Mouse (Mus musculus) kidney, postnatal 10 days (tissue): ENCODE data around the gene Sh3gl3.

Source experiments
- DNase-seq: peaks from one replicate; pipeline ENCODE4 v3.0.0; 2021; ENCODE audit warnings: mixed read lengths

Gene Sh3gl3

GRCm38 (mm10) chr7:82173540-82173939 lies at the start of gene Sh3gl3:
Gene Sh3gl3, plus strand, starts transcription at chr7:82173840.
- no peak for DNase-seq

DNA sequence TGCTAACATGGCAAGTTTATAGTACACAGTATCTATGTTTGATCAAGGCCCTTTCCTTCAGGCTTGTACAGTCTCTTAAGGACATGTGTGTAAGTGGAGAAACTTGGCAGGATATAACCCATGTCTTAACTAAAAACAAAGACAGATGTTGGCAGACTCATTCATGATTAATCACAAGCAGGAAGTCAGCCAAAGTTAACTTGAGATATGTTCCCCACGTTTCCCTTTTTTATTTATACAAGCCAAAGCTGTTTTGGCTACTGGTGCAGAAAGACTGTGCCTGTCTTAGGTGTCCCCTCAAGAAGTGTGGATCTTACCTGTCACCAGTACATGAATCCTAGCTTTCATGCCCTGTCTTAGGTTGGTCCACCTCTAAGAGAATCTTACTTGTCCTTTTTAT lies 35.4 kb upstream of the Sh3gl3 start:
- no peak for DNase-seq

DNA sequence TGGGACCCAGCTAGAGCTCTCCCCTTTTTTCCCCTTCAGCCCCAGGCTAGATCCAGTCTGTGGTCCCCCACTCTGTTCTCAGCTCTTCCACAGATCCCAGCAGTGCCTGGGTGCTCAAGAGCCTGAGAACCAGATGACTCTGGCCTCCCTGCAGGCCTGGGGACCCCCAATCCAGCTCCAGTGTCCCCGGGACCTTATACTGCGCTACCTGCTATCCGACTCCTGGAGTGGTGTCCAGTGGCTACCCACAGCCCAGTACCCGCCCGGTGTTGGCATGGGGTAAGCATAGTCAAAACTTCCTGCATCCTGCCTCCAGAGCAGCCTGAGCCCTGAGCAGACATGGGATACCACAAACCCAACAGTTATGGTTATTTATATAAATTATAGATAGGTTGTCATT lies 26.5 kb upstream of the Sh3gl3 start:
- DNase-seq = no peak

DNA sequence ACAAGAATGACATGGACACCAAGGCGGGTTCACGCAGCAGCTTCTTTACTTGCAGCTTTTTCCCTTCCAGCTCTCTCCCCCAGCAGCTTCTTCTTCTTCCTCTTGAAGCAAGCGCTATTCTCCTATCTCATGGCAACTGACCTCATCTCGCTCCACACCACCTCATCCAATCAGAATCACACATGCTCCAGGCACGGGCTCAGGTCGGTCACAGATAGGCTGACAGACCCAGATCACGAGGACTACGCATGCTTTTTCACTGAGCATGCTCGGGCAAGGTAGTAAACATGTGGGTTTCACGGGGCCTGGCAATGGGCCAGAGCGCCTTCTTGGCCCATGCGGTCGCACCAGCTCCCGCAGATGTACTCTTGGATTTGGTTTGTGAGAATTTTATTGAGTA lies 9.0 kb upstream of the Sh3gl3 start:
- no peak for DNase-seq

DNA sequence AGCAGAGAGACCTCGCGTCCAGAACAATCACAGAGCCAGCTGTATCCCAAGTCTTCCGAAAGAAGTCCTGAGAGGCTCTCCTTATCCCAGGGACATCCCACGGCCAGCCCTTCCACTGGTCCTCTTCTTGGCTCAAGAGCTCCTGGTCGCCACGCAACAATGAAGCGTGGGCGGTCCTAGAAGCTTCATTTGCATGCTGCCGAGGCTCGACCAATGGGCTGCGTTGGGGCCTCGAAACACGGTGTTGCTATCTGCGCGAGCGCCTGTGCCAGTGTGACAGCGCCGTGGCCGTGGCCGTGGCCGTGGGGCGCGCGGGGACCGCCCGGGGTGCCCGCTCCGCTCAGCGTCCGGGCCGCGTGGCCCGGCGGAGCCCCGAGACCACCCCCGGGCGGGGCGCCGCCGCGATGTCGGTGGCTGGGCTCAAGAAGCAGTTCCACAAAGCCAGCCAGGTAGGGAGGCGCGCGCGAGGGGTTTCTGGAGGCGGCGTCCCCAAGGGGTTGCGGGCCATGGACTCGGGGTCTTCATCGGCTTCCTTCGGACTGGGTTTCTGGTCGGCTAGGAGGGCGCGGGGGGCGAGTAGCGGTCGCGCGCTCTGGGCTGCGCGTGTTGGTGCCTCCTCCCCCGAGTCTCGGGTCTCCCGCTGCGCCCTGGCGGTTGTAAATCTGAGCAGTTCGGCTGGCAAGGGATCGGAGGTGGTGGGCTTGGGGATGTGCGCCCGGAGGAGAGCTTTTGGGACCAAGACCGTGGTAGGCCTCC lies 1.1 kb downstream of the Sh3gl3 start:
- peak; percentile 90 for DNase-seq

DNA sequence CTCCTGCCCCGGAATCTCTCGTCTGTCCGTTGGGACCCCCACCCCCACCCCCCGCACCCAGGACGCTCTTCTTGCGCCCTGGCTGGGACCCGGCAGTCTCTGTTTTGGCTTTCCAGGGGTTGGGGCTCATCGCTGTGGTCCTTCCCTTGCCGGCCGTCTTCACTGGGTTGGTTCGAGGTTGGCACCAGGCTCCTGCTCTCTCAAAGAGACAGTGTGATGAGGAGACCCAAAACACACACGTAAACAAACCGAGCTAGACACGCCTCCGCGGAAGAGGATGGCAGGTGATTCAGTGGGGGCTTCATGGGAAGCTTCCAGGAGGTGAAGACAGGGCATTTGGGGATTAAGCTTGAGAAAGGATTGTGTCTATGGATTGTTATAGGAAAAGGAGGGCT lies 1.7 kb downstream of the Sh3gl3 start:
- no peak for DNase-seq

GRCm38 (mm10) chr7:82176192-82176591 lies 2.6 kb downstream of the Sh3gl3 start:
- no peak for DNase-seq

- DNase-seq = peak; percentile 18
Measured at GRCm38 (mm10) chr7:82177336-82177735, 3.7 kb downstream of the Sh3gl3 start.

GRCm38 (mm10) chr7:82180919-82181318 lies 7.3 kb downstream of the Sh3gl3 start:
- no peak for DNase-seq

GRCm38 (mm10) chr7:82182781-82183180 lies 9.1 kb downstream of the Sh3gl3 start:
- no peak for DNase-seq

DNA sequence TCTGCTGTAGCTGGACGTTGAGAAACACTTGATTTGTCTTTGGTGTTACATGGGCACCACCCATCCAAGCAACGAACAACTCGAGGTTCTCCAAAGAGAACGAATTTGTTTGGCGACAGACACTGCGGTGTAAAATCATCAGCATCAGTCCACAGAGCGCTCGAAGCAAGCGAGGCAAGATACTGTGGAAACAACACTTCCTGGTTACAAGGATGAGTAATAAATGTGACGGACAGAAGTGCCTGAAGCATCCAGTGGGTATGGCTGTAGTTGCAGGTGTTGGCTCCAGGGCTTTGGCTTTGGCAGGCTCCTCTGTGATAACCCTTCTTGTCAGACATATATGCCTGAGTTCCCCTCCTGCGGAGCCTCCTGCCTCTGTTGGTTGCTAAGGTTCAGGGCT lies 18.0 kb downstream of the Sh3gl3 start:
- no peak for DNase-seq

DNA sequence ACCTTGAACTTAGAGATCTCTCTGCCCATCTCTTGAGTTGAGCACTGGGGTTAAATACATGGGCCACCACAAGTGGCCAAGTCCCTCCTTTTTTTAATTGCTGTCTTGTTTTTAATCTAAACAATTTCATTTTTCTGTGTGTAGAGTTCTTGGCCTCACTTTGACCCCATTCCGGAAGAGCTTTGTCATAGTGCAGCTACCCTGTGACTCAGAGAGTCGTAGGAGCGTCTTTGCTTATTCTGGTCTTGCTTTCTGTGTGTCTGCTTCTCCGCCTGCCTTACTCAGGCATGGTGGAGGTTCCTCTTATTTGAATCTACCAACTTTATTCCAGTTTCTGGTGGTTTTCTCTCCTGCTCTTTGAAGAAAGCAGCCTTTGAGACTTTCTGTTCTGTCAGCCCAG lies 18.9 kb downstream of the Sh3gl3 start:
- no peak for DNase-seq

GRCm38 (mm10) chr7:82203111-82203510 lies 29.5 kb downstream of the Sh3gl3 start:
- DNase-seq = no peak

DNA sequence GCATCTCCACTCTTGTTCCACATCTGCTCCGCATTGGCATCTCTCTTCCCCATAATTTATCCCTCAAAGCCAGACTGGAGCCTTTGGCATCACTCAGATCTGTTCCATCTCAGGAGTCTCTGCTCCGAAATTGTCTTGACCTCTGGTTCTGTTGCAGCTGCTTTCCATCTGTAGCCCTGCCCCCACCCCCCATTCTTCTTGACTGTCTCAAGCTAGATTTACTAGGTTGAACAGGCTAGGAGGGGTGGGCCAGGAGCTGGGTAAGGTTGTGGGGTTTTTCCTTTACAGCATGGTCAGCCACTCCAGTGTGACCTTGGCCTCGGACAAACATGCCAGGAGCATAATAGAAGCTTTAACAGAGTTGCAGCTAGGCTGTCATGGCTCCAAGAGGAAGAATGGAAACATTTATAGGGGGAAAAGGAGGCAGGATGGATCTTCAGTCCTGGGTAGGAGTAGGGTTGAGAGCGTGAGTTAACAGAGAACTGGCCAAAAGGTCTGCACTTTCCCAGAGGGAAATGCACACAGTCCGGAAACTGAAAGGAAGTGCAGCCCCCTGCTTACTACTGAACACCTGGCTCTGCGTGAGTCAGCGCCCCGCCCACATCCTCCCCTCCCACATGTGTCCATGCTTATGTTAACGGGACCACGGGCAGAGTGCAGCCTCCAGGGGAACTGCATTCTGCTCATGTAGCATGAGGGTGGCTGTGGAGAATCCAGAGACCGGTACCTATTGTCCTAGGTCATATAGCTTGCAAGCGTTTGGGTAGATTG lies 30.6 kb downstream of the Sh3gl3 start:
- peak; percentile 64 for DNase-seq

GRCm38 (mm10) chr7:82204975-82205374 lies 31.3 kb downstream of the Sh3gl3 start:
- DNase-seq = no peak

- DNase-seq = no peak
Measured at GRCm38 (mm10) chr7:82206787-82207186, 33.1 kb downstream of the Sh3gl3 start.

GRCm38 (mm10) chr7:82221380-82221933 lies 47.8 kb downstream of the Sh3gl3 start:
- no peak for DNase-seq

DNA sequence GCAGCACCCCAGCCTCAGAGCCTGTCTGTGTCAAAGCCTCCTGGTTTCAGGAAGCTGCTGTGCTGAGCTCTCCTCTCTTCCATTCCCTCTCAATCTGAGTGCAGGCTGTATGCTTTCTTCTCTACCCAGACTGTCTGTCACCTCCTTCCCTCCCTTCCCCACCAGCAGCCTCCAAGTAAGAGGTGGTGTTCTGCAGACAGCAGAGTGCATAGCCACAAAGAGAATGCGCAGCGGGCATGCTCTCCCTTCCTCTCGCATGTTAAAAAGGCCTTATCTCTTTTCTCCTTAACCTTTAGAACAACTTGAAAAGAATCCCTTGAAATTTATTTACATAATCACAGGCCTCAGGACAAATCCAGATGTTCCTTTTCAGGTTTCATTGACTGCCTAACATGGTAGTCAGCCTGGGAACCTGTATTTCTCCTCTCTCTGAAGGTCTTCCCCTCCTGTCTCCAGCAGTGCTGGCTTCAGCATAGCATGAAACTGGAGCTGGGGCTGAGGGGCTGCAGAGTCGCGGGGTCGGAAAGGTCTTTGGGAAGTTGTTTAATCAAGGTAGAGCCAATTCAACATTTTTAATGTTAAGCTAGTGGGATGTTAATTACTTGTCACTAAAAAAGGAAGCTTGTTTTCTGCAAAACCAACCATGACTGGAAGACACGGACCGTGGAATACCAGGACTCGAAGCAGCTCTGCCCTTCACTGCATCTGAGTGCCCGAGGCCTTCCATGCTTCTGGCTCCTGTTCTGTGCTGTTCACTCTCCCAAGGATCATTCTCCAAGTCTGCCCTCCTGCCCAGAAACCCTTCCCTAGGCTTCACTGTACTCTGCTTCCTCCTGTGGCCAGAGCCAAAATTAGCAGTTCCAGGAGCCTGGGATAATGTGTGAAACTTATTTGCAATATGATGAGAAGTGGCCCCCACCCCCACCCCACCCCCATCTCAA lies 50.5 kb downstream of the Sh3gl3 start:
- DNase-seq = no peak

GRCm38 (mm10) chr7:82233201-82233600 lies 59.6 kb downstream of the Sh3gl3 start:
- no peak for DNase-seq

- no peak for DNase-seq
Measured at GRCm38 (mm10) chr7:82234010-82234897, 60.6 kb downstream of the Sh3gl3 start.

DNA sequence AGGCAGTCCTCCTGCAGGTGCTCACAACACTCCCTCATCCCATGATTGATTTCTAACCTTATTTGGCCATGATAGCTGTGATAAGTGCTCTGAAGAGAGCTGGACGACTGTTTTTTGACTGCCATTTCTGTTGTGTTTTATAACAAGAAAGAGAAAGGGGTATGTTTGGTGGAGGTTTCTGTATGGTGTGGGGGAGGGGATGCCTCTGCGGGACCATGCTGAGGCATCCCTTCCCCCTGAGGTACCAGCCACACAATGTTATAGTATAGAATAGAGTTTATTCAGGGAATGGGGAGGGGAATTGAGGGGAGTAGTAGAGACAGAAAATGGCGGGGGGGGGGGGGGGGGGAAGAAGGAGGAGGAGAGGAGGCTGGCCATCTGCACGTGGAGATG lies 61.3 kb downstream of the Sh3gl3 start:
- DNase-seq = no peak

DNA sequence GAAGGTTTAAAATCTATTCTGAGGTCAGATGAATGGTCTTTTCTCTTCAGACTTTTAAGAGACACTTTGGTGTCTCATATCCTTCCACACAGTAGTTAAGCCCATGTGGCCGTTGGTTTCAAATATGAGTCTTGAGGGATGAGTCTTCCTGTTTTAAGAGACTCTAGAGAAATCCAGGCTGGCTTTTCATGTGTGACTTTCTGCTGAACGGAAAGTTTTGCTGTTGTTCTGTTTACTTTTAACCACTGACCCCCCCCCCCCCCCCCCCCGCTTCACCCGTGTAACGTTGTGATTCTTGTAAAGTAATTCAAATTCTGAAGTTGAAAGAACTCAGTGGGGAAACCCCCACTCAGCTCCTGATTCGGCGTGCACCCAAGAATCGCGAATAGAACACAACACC lies 61.8 kb downstream of the Sh3gl3 start:
- no peak for DNase-seq
